Mouse (Mus musculus) cerebellum, adult 2 months (tissue): Measurements from ENCODE around the gene Ppfibp1. TPM values are rescaled to one million over a fixed set of nuclear protein-coding genes. Genes with fewer than 3 reads are reported as not detected.

Source experiments
- DNase-seq, 2 experiments: peaks; one replicate each; pipeline ENCODE4 v3.0.0; 2021
- H3K27ac ChIP-seq: fragments of 200-500 bp; 2 replicates; pipeline ENCODE4 v1.5.1; 2012; ENCODE audit warnings: low read length, control low read depth, inconsistent platforms; ENCODE audit not compliant: insufficient read depth
- H3K27me3 ChIP-seq: fragments of 200-500 bp; 2 replicates; pipeline ENCODE4 v1.6.1; 2012; ENCODE audit warnings: inconsistent platforms, mild to moderate bottlenecking, low read length, moderate library complexity; ENCODE audit not compliant: control insufficient read depth, insufficient read depth
- H3K4me1 ChIP-seq: fragments of 200-500 bp; 2 replicates; pipeline ENCODE4 v1.6.1; 2011; ENCODE audit warnings: low read length; ENCODE audit not compliant: control insufficient read depth, insufficient read depth
- H3K4me3 ChIP-seq: fragments of 200-500 bp; replicated peaks from 2 replicates; pipeline ENCODE3; 2011; ENCODE audit warnings: mild to moderate bottlenecking, low read depth, low read length, control low read depth; ENCODE audit not compliant: insufficient read depth
- CTCF ChIP-seq: fragments of 200-500 bp; IDR thresholded peaks from 2 replicates; pipeline ENCODE4 v1.5.1; 2011; ENCODE audit warnings: low read depth, mild to moderate bottlenecking, control low read depth, low read length, moderate library complexity, borderline replicate concordance; ENCODE audit not compliant: insufficient read depth
- POLR2A ChIP-seq: fragments of 200-500 bp; IDR thresholded peaks from 2 replicates; pipeline ENCODE4 v1.6.1; 2011; ENCODE audit warnings: low read length, control low read depth, borderline replicate concordance; ENCODE audit not compliant: insufficient read depth
- WGBS: fragments of 180-500 bp; shearing (Covaris S2); methylation state at CpG from one replicate; pipeline ENCODE4 v1.1.7; 2018; 5-methylcytosine and 5-hydroxymethylcytosine counted together
- polyA plus RNA-seq: library from polyadenylated mRNA; depleted of rRNA; stranded (reverse); fragments of >200 nt; gene quantifications from 2 replicates; pipeline ENCODE4 v1.2.3, GENCODE M21; 2012

The Ppfibp1 gene
- polyA plus RNA-seq, 1 experiment = 9.4 TPM

GRCm38 (mm10) chr6:146979953-146980352 is 91.7 kb downstream of the Ppfibp1 start:
- DNase-seq = no peak
- WGBS = 64% methylated on average over 3 of the region's 3 CpGs
- no peak for TF ChIP-seq POLR2A
- no peaks in the 10 kb centered on the region for H3K27me3 ChIP-seq
- no peak overlapping the region for H3K27ac ChIP-seq
- no peaks in the 10 kb centered on the region for H3K4me1 ChIP-seq
- no peak overlapping the region for H3K4me3 ChIP-seq

- WGBS = 44% methylated on average over 1 of the region's 1 CpGs
- no peaks in the 10 kb centered on the region for H3K4me1 ChIP-seq
- H3K27ac ChIP-seq = no peak overlapping the region
- DNase-seq = no peak
- H3K4me3 ChIP-seq = no peak overlapping the region
- no peaks in the 10 kb centered on the region for H3K27me3 ChIP-seq
- no peak for TF ChIP-seq CTCF
- no peak for TF ChIP-seq POLR2A
Measured at GRCm38 (mm10) chr6:146981249-146981835, 93.1 kb downstream of the Ppfibp1 start.

- Histone ChIP-seq H3K4me1 (no peaks in the 10 kb centered on the region), H3K4me3 (no peak overlapping the region), H3K27ac (no peak overlapping the region), H3K27me3 (no peaks in the 10 kb centered on the region)
- no peak for DNase-seq
- WGBS = 78% methylated on average over 3 of the region's 3 CpGs
- TF ChIP-seq CTCF (no peak), POLR2A (no peak)
Measured at GRCm38 (mm10) chr6:146984569-146984968, 96.3 kb downstream of the Ppfibp1 start.

- WGBS = 42% methylated on average over 5 of the region's 5 CpGs
- TF ChIP-seq CTCF (peak; percentile 30; the same call in 1 of the 2 replicates), POLR2A (no peak)
- no peak overlapping the region for H3K27ac ChIP-seq
- no peaks in the 10 kb centered on the region for H3K4me1 ChIP-seq
- no peaks in the 10 kb centered on the region for H3K27me3 ChIP-seq
- DNase-seq = peak; percentile 29 to 32
- no peak overlapping the region for H3K4me3 ChIP-seq
Measured at GRCm38 (mm10) chr6:146994236-146994635, 105.9 kb downstream of the Ppfibp1 start.

- WGBS = 75% methylated on average over 2 of the region's 2 CpGs
Measured at GRCm38 (mm10) chr6:146995391-146995790, 107.1 kb downstream of the Ppfibp1 start.

GRCm38 (mm10) chr6:146995878-146996277 is 107.6 kb downstream of the Ppfibp1 start:
- Histone ChIP-seq H3K4me3 (no peak overlapping the region), H3K27me3 (no peaks in the 10 kb centered on the region), H3K27ac (no peak overlapping the region), H3K4me1 (no peaks in the 10 kb centered on the region)
- DNase-seq = no peak
- 87% methylated on average over 6 of the region's 6 CpGs for WGBS
- no peak for TF ChIP-seq POLR2A
- no peak for TF ChIP-seq CTCF

More at GRCm38 (mm10) chr6:146995391-146995790, 107.1 kb downstream of the Ppfibp1 start:
- Histone ChIP-seq H3K4me3 (no peak overlapping the region), H3K4me1 (no peaks in the 10 kb centered on the region), H3K27ac (no peak overlapping the region), H3K27me3 (no peaks in the 10 kb centered on the region)
- TF ChIP-seq POLR2A = no peak
- no peak for DNase-seq

- H3K4me1 ChIP-seq = no peaks in the 10 kb centered on the region
- no peak overlapping the region for H3K27ac ChIP-seq
- no peak for DNase-seq
- no peak for TF ChIP-seq POLR2A
- no peak for TF ChIP-seq CTCF
- WGBS = 90% methylated on average over 6 of the region's 6 CpGs
- H3K27me3 ChIP-seq = no peaks in the 10 kb centered on the region
- H3K4me3 ChIP-seq = no peak overlapping the region
Measured at GRCm38 (mm10) chr6:146997006-146997405, 108.7 kb downstream of the Ppfibp1 start.

GRCm38 (mm10) chr6:146998710-146999109 is 110.4 kb downstream of the Ppfibp1 start:
- H3K4me3 ChIP-seq = no peak overlapping the region
- 66% methylated on average over 4 of the region's 4 CpGs for WGBS
- H3K27me3 ChIP-seq = no peaks in the 10 kb centered on the region
- TF ChIP-seq CTCF (no peak), POLR2A (no peak)
- H3K4me1 ChIP-seq = no peaks in the 10 kb centered on the region
- DNase-seq = no peak
- no peak overlapping the region for H3K27ac ChIP-seq
